Mouse (Mus musculus) right cerebral cortex, postnatal 14 days (tissue): Measurements from ENCODE around the gene Lmntd2.
A peak's percentile ranks its signal among the peaks of the same experiment; 100 is the strongest.
"Not testable (repeated sequence)": the region's sequence is repeated elsewhere in the genome, so short reads cannot be mapped to it uniquely, and the experiment has no call there.

Source experiments
- DNase-seq: peaks from one replicate; pipeline ENCODE4 v3.0.0; 2022

The Lmntd2 gene

DNA sequence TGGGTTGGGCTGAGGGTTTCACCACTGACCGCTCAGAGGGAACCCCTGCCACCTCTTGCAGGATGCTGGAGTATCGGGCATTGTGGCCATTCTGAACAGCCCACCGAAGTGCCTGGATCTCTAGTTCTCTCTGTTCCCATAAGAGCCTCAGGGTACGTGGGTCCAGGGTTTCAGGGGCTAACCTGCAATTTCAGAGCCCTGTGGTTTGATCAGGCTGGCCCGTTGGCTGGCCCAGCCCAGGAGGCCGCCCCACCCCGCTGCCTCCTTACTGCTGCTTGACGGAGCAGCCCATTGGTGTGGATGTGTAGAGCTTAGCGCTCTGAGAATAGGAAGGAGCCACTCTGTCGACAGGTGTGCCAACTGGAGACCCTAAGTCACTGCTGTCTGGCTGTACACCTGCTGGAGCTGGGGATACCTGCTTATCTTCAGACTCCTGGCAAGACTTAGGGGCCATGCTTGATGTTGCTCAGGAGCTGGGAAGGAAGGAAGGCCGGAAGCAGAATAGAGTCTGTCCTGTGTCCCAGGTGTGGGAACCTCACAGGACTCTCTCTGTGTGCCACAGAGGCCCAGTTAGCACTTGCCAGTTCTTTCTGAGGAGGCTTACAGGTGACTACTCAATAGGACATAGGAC is at the start of gene Lmntd2:
Gene Lmntd2, minus strand, starts transcription at position 476 of the 631 bp plus-strand sequence.
- no peak for DNase-seq

DNA sequence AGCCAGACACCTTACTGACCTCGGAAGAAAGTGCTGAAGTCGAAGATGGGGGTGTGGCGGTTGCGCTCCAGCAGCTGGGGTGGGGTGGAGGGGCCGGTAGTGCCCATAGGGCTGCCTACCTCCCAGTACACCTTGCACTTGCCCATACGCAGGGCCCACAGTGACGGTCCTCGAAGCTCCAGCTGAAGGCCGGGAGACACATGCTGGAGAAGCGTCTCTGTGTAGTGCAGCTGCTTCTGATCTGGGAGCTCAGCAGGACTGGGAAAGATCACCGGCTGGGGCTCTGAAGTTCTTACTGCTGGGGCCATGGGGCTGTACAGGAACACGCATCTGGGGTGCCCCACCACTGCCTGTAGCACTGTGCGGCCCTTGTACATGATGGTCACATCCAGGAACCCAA is 49.8 kb upstream of the Lmntd2 start:
- DNase-seq = no peak

DNA sequence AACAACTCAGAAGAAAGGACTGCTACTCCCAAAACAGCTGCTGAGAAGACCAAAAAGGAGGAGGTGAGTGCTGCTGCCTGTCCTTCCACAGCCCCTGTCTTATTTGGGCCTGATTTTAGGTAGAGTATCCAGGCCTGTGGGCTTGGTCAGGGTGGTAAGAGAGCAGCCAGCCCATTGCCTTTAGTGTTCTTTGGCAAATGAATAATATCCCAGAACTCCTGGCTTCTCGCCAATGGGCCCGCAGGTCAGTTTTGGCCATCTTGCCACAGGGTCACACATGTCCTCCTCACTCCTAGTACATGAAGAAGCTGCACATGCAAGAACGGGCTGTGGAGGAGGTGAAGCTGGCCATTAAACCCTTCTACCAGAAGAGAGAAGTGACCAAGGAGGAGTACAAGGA is 47.6 kb upstream of the Lmntd2 start:
- DNase-seq = no peak

DNA sequence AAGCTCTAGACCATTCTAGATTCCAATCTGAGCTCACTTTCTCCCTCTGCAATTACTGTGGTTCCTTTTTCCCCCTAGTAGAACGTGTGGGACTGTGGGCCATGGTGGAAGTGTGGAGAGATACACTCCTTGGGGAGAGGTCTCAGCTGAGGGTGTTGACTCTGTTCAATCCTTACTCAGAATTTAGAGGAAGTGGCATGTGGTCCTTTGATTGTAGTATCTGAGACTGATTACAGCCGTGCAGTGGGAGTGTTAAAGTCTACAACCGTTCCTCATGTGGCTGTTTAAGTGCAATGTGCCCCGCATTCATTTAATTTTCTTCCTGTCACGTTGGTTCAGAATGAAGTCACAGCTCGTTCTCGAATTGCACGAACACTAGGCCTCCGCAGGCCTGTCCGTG is 42.3 kb upstream of the Lmntd2 start:
- no peak for DNase-seq

DNA sequence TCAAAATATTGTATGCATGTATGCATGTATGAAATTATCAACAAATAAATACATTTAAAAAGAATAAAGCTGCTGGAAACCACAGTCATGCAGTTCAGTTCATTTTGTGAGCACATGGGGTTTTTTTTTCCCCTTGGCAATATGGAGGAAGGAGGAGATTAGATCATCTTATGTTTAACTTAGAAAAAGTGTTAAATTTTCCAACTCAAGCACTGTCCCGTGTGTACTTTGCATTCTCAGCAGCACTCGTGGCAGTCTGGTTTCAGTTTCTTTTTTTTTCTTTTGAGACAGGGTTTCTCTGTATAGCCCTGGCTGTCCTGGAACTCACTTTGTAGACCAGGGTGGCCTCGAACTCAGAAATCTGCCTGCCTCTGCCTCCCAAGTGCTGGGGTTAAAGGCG is 36.6 kb upstream of the Lmntd2 start:
- not testable (repeated sequence) for DNase-seq

DNA sequence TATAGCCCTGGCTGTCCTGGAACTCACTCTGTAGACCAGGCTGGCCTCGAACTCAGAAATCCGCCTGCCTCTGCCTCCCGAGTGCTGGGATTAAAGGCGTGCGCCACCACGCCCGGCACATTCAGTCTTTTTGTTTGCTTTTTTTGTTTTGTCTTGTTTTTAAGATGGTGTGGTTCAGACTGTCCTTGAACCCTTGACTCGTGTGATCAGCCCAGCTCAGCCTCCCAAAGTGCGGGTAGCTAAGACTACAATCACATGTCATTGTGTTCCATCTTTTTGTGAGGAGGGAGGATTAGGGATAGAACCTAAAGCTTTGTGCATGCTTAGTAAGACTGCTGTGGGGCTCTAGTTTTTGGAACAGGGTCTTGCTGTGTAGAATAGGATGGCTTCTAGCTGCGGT is 17.7 kb upstream of the Lmntd2 start:
- no peak for DNase-seq

DNA sequence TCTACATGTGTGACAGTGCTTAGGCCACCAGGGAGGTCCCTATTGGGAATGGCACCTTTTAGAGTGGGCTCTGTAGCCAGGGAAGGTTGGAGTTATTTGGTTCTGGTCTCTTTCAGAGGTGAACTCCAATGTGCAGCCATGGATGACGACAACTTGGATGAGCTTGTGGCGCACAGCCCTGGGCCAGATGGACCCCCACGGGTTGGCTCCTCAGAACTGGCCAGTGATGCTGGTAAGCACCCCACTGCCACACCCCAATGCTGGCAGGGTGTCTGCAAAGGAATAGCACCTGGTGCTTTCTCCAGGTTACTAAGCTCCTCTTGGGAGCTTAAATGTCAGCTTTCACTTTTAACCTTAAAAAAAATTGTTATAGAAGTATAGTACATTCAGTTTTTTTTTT is 17.2 kb upstream of the Lmntd2 start:
- DNase-seq = no peak

DNA sequence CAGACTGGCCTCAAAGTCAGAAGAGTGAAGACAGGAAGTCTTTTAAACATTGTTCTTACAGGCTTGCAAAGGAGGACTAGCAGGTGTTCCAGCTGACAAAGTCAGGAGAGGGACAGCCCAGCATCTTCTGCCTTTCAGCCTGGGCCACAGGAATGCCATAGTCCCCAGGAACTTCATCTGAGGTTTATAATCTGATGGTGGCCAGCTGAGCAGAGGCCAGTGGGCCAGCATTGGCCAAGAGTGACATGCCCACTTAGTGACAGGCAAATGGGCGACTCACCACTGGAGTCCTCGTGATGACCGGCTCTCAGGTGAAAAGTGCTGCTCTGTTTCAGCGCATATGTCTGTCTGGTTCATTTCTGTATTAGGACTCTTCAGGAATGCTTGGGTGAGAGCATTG is 16.7 kb upstream of the Lmntd2 start:
- DNase-seq = no peak

DNA sequence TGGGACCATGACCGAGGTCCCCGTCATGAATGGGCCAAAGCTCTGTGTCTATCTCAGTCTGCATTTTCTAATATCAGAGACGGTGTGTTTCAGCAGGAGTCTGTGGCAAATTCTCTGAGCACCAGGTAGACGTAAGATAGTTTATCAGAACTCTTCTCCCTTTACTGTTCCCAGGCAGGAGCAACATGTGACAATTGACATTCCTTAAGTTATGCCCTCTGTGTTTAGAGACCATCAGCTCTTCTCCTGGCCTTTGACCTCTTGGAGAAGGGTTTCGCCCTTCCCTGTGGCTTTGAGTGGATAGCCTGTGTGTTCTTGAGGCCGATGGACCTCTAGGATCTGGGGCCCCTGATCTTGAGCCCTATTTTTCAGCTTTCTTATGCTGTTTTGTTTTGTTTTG is 15.8 kb upstream of the Lmntd2 start:
- DNase-seq = no peak

DNA sequence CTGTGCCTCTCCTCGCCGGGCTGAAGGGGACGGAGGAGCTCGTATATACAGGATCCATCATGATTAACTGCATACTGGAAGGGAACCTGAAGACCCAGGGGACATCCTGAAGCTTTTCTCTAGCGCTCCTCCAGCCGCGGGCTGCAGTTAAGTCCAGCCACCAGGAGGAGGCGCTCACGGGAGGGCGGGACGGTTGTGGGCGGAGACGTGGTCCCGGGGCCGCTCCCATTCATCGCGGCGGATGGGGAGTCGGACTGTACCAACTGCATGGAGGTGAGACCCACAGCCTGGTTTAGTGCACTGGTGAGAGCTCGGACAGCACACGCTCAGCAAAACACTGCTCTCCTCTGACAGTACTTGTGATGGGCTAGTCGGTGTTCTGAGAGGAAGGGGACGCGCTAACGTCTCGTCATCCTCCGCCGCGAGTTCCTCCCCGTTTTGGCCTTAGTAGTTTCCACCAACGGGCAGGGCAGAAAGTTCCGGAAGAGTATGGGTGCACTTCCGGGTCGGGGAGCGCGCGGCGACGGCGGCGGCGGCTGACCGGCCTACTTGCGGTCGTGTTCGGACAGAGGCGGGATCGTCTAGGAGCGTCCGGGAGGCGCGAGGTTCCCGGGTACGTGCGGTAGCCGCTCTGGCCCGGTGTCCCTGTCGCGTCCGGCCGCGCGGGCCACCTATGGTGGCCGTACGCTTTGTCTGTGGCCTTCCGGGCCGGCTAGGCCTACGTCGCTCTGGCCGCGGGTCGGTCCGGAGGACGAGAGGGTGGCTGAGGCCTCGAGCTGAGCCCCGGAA is 14.6 kb upstream of the Lmntd2 start, which contains the start of gene Phrf1:
Gene Phrf1, plus strand, starts transcription at position 506 of the 789 bp plus-strand sequence.
- peak; percentile 92 for DNase-seq

DNA sequence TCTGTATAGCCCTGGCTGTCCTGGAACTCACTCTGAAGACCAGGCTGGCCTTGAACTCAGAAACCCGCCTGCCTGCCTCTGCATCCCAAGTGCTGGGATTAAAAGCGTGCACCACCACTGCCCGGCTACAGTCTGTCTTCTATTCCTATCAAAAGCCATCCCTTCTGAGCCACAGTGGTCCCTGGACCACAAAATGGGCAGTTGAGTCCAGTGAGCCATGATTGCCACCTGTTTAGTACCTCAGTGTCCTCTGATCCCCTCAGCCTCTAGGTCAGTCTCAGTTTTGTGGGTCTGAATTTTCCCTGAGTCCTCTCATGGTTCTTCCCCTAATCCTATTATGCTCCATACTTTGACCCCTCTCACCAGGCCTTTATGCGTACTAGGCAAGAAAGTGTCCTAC is 13.9 kb upstream of the Lmntd2 start:
- no peak for DNase-seq

DNA sequence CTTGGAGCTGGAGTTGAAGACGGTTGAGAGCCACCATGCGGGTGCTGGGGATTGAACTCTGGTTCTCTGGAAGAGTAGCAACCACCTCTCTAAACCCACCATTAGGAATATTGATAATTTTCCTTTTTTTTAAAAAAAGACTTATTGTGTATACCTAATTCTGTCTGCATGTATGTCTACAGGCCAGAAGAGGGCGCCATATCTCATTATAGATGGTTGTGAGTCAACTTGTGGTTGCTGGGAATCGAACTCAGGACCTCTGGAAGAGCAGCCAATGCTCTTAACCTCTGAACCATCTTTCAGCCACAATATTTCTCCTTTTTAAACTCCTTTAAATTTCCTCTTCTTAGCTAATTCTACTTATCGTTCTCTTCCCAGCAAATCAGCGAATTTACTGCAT is 12.7 kb upstream of the Lmntd2 start:
- DNase-seq = no peak

DNA sequence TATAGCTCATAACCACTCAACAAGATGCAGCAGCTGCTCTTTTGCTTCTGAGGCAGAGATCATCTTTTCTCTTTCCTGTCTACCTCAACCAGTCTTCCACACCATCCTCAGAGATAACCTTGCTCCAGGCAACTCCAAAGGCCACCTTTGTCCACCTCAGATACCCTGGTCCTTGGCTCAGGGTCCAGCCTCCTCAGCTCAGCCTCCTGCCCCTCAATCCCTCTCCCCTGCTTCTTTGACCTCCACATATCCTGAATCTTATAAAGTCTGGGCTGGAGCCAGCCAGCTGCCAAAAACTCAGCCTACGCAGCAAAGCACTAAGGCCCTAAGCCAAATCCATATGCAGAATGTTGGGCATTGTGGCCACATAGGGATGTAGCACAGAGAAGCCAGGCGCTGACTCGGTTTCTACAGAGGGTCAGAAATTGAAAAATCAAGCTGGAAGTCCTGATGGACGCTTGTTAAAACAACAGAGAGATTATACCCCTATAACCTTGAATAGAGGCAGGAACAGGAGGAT is 8.9 kb upstream of the Lmntd2 start:
- DNase-seq = no peak

DNA sequence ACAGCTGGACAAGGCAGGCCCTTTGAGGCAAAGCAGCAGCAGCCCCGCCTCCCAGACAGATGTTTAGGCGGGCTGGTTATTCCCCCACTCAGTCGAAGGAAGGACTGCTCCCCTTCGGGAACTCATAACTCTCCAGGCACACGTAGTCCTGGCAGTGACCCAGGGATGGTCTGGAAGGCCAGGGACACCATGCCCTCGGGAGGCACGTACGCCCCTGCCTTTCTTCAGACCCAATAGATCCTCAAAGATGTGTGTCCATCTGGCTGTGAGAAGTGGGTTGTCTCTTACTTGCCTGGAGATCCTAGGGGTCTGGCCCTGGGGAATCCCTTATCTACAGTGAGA is 8.2 kb upstream of the Lmntd2 start:
- no peak for DNase-seq

DNA sequence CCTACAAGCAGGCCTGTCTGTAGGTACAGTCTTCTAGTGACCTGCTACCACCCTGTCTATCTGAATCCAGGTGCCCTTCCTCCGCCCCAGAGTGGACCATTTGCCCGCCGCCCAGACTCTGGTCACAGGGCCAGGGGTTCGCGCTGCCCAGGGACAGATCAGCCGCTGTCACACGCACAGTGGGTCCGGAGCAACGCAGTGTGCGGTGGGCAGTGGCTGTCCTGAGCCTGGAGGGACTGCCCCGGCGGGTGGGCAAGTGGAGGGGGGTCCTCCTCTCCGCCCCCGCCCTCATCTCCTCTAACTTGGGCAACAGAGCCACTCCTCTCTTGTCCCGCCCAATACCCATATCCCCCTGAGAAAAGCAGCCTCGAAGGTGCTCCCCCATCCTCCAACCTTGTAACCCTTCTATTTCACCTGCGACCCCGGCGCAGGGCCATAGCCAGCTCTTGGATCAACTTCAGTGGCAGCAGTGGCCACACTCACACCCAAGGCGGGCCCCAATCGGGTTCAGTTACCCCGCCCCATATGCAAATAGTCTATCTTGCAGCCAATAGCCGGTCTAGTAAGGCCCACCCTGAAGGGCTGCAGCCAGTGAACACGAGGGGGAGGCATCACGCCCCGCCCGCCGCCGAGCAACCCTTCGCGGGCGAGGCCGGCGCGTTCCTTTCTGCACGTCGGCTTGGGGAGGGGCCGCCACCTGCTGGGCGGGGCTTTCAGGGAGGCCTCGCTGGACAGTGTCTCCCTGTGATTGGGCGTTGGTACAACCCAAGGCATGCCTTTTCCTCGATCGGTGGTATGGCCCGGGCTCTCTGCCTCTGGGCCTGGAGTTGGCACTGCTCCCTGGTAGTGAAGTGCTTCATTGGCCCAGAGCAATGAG is 7.6 kb upstream of the Lmntd2 start:
- peak; percentile 90 for DNase-seq

DNA sequence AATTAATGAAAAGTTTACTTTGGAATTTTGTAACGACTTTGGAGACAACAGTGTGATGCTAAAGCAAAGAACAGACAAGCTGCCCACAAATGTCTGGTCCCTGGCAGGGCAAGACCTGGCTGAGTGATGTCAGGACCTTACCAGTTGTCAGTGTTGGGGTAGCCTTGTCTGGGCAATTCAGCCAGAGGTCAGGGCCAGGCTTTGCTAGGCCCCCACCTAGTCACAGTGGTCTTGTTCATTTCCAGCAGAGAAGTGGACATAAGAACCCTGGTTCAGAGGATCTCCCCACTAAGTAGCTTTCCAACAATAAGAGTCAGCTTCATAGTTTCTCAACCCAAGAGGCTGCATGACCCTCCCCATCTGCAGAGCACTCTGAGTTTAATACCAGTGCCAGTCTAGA is 6.5 kb upstream of the Lmntd2 start:
- DNase-seq = no peak

DNA sequence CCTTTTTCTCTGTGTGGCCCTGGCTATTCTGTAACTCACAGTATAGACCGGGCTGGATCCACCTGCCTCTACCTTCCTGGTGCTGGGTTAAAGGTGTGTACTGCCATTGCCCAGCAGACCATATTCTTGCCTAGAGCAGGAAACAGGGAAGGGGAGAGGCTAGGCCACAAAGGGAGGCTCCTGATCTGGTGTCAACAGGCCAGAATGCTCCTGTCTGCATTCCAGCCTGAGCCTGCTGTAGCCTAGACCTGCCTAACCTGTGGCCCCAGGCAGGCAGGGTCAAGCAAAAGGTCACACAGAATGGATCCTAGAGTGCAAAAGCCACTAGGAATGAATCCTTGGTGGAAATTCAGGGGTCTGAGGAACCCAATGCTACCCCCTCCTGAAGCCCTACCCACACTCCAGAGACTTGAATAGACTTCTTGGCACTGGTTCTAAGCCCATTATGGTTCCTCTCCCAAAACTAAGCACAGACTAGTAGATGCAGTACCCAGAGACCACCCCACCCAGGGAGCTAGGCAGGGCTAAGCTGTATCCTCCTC is 5.7 kb upstream of the Lmntd2 start:
- no peak for DNase-seq

DNA sequence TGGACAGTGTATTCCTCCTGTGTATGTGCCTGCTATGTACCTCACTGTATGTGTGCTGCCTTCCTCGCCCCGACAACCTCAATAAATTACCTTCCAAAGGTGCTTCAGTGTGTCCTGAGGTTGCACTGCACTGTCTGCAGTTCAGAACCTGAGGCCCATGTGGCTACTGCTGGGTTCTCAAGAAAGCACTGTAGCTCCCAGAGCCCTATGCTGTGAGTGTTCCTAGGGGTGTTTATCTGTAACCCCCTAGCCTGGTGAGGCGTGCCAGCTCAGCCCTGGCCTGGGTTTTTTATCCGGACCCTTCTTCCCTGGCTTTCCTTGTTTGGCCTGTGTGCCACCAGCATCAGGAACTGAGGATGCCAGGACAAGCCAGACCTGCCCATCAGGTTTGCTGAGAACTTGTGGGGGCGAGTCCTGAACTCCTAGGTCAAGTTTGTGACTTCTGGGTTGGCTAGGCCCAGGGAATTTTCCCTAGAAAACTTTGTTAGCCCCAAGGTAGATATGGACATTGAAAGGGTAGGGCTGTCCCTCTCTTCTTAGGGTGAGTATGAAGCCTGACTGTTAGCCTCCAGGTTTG is 4.8 kb upstream of the Lmntd2 start:
- DNase-seq = no peak

DNA sequence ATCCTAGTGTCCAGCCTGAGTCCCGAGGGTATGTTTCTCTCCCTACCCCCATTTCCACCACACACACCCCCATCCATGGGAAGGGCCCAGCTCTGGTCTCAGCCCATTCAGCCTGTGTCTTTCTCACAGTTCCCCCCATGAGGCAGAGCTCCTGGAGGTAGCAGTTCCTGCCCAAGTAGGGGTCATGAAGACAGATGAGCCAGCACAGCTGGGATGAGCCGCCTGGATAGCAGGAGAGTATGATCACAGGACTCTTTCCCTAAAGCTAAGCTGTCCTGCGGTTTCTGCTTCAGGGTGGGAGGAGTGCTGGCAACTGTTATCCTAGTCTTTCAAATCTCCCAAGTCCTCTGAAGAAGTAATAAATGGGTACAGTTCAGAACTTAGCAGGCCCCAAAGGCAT is 4.3 kb upstream of the Lmntd2 start:
- DNase-seq = no peak

DNA sequence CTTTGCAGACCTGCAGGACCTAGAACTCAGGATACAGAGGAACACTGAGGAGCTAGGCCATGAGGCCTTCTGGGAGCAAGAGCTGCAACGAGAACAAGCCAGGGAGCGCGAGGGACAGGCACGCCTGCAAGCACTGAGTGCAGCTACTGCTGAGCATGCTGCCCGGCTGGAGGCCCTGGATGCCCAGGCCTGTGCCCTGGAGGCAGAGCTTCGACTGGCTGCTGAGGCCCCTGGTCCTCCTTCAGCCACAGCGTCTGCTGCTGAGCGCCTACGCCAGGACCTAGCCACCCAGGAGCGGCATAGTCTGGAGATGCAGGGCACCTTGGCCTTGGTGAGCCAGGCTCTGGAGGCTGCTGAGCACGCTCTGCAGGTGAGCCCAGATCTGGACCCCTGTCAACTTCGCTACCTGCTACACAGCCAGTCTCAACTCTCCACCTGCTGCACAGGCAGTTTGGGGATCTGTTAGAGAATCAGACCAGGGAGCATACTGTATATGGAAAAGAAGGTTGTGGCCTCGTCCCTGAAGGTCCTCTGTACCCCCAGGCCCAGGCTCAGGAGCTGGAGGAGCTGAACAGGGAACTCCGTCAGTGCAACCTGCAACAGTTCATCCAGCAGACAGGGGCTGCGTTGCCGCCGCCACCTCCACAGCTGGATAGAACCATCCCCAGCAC is 3.6 kb upstream of the Lmntd2 start:
- DNase-seq = no peak

DNA sequence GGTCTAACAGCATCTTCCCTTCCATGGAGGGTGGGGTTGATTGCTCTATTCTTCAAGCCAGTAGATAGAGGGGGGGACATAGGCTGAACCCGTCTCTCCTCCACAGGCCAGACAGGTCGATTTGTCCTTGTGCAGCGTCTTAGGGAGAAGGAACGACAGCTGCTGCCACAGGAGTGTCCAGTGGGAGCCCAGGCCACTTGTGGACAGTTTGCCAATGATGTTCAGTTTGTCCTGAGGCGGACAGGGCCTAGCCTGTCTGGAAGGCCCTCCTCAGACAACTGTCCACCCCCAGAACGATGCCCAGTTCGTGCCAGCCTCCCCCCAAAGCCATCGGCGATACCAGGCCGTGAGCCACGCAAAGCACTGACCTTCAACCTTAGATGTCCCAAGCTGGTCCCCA is 3.0 kb upstream of the Lmntd2 start:
- DNase-seq = no peak
